Mouse (Mus musculus) embryonic fibroblast, embryonic 13.5 days (primary cell): Measurements from ENCODE around the gene Gse1.

Source experiments
- CTCF ChIP-seq: IDR thresholded peaks from 2 replicates; pipeline ENCODE4 v1.5.1; 2011; ENCODE audit warnings: mild to moderate bottlenecking, control low read depth, low read length, moderate library complexity, borderline replicate concordance; ENCODE audit not compliant: insufficient read depth
- POLR2A ChIP-seq: IDR thresholded peaks from 2 replicates; pipeline ENCODE4 v1.6.1; 2011; ENCODE audit warnings: low read depth, mild to moderate bottlenecking, control low read depth, low read length, moderate library complexity

DNA sequence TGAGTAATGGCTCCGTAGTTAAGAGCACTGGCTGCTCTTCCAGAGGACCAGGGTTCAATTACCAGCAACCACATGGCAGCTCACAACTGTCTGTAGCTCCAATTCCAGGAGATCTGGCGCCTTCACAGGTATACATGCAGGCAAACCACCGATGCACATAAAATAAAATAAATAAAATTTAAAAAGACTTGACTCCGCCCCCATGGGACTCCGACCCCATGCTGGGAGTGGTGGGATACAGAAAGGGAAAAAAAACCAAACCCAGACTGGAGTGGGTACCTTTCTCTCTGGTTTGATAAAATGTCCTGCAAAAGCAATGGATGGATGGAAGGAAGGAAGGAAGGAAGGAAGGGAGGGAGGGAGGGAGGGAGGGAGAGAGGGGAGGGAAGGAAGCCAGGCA, 91.9 kb downstream of the Gse1 start:
- no peak for TF ChIP-seq CTCF
- no peak for TF ChIP-seq POLR2A
